Mouse (Mus musculus) embryonic facial prominence, embryonic 13.5 days (tissue): ENCODE results near the gene Letmd1. TPM values are rescaled to one million over a fixed set of nuclear protein-coding genes. Genes with fewer than 3 reads are reported as not detected.

Experiments
- ATAC-seq: fragments of 200-750 bp; cut with Nextera tagmentation; 2 replicates; pipeline ENCODE4 v1.8.0; 2017; ENCODE audit warnings: low read depth; ENCODE audit not compliant: insufficient number of reproducible peaks, insufficient read depth, low FRiP score, low TSS enrichment
- H3K27ac ChIP-seq: fragments of 300-500 bp; sonication (generic); 2 replicates; pipeline ENCODE4 v1.5.1; 2015; ENCODE audit warnings: moderate library complexity, mild to moderate bottlenecking, inconsistent platforms
- H3K27me3 ChIP-seq: fragments of 300-500 bp; sonication (generic); 2 replicates; pipeline ENCODE4 v1.6.1; 2015; ENCODE audit warnings: mild to moderate bottlenecking, inconsistent platforms
- H3K36me3 ChIP-seq: fragments of 300-500 bp; sonication (generic); 2 replicates; pipeline ENCODE4 v1.6.1; 2015; ENCODE audit warnings: mild to moderate bottlenecking, inconsistent platforms
- H3K4me1 ChIP-seq: fragments of 300-500 bp; sonication (generic); 2 replicates; pipeline ENCODE4 v1.6.1; 2015; ENCODE audit warnings: inconsistent platforms
- H3K4me2 ChIP-seq: fragments of 300-500 bp; sonication (generic); 2 replicates; pipeline ENCODE4 v1.6.1; 2015; ENCODE audit warnings: moderate library complexity, mild to moderate bottlenecking, inconsistent platforms
- H3K4me3 ChIP-seq: fragments of 300-500 bp; sonication (generic); 2 replicates; pipeline ENCODE4 v1.5.1; 2015; ENCODE audit warnings: mild to moderate bottlenecking, inconsistent platforms
- H3K9ac ChIP-seq: fragments of 300-500 bp; sonication (generic); 2 replicates; pipeline ENCODE4 v1.6.1; 2015; ENCODE audit warnings: mild to moderate bottlenecking, inconsistent platforms
- H3K9me3 ChIP-seq: fragments of 300-500 bp; sonication (generic); 2 replicates; pipeline ENCODE4 v1.6.1; 2016; ENCODE audit warnings: inconsistent platforms
- WGBS: fragments of 180-500 bp; shearing (Covaris S2); methylation state at CpG from one replicate; pipeline ENCODE4 v1.1.7; 2015; ENCODE audit warnings: mixed read lengths; 5-methylcytosine and 5-hydroxymethylcytosine counted together
- polyA plus RNA-seq: library from polyadenylated mRNA; unstranded; fragments of >200 nt; fragmentation: Nextera tagmentation; extraction: Ambion mirVana; gene quantifications from 2 replicates; pipeline ENCODE4 v1.2.1, GENCODE M21; 2015

Letmd1 gene
- polyA plus RNA-seq, 1 experiment from 2014 or later: 31.4 TPM

DNA sequence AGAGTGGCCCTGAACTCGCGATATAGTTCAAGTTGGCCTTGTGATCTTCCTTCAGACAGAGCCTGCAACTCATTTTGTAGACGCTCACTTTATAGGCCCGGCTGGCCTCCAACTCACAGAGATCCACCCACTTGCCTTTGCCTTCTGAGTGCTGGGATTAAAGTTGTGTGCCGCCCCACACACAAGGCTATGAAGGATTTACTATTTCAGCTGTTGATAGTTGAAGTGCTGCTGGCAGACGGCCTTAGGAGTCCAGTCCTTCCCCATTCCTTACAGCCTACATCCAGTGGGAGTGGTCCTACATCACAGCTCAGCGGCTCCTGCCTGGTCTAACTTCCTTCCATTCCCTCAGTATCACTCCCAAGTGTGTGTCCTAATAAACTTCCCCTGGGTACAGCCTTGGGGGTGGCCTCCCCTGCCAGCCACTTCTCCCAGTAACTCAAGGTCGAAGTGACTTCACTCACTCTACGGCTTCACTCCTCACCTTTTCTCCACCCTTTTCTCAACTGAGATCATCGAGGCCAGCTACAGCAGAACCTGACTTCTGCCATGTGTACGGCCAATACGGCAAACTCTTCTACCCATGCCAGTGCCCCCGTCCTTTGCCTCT, 40.4 kb upstream of the Letmd1 start:
- 76% methylated on average over 13 of the region's 13 CpGs for WGBS
- Histone ChIP-seq H3K27me3 (peaks cover 16% of the 10 kb centered on the region), H3K36me3 (no peaks in the 10 kb centered on the region), H3K4me1 (peaks cover 16% of the 10 kb centered on the region), H3K4me3 (no peak overlapping the region), H3K9me3 (no peaks in the 10 kb centered on the region), H3K9ac (no peak overlapping the region), H3K4me2 (no peak overlapping the region), H3K27ac (no peak overlapping the region)
- ATAC-seq: no peak

DNA sequence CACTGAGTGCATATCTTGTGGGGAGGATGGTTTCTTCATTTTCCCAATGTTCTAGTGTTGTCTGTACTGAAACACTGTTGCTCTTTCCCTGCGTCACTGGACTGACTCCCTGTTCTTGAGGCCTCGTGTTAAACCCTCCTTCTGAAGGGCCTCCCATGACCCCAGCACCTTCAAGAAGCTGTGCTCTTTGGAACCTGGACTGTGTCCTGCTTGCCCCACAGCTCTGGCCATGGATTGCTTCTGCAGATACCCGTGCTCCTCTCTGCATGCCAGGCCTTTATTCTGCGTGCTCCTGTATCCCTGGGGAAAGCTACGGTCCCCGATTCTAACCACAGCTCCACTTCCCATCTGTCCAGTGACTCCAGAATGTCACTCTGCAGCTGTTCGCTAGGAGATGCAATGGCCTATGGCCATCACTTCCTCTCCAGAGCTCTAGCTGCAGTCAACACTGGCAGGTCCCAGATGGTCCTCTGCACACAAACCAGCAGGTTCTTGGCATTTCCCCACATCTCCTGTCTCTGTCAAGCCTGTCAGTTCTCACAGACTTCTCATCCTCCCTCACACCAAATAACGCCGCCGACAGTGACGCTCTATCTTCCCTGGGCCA, 38.8 kb upstream of the Letmd1 start:
- Histone ChIP-seq H3K36me3 (no peaks in the 10 kb centered on the region), H3K4me2 (no peak overlapping the region), H3K27me3 (peaks cover 5% of the 10 kb centered on the region), H3K9ac (no peak overlapping the region), H3K27ac (no peak overlapping the region), H3K4me3 (no peak overlapping the region), H3K9me3 (no peaks in the 10 kb centered on the region), H3K4me1 (no peaks in the 10 kb centered on the region)
- WGBS: 82% methylated on average over 11 of the region's 11 CpGs
- ATAC-seq: no peak

DNA sequence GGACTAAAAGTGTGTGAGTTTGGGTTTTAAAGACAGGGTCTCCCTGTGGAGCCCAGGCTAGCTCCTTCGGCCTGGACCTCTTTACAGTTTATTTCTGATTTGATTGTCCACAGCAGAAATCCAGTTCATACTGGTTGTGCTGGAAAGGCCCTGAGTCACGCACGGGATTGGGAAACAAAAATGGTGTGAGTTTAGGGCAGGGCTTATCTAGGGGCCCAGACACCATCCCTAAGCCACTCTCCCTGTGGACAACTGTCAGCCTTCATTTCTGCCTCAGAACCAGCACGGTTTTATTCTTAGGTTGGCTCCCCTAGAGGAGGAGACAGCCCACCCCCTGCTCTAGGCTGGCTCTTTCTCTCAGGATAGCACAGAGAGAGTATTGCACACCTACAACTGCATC, 35.6 kb upstream of the Letmd1 start:
- H3K36me3 ChIP-seq: no peaks in the 10 kb centered on the region
- no peaks in the 10 kb centered on the region for H3K4me1 ChIP-seq
- H3K27ac ChIP-seq: no peak overlapping the region
- 61% methylated on average over 4 of the region's 4 CpGs for WGBS
- H3K4me2 ChIP-seq: no peak overlapping the region
- no peaks in the 10 kb centered on the region for H3K27me3 ChIP-seq
- no peak overlapping the region for H3K9ac ChIP-seq
- H3K4me3 ChIP-seq: no peak overlapping the region
- ATAC-seq: no peak
- H3K9me3 ChIP-seq: no peaks in the 10 kb centered on the region

DNA sequence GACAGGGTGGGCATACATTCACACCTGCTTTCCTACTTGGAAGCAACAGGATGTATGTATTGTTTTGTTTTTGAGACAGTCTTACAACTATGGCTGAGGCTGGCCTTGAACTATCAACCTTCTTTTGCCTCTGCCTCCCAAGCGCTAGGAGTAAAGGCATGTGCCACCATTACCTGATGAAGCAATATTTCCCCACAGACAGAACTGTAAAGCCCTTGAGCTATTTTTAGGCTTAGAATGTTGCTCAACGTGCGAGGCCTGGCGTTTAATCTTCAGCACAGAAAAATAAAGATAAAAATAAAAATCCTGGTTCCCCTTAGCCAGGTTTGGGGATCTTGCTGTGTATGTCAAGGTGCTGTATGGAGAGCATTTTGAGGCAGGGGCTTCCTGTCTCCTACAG, 32.7 kb upstream of the Letmd1 start:
- Histone ChIP-seq H3K9me3 (no peaks in the 10 kb centered on the region), H3K27ac (no peak overlapping the region), H3K4me3 (no peak overlapping the region), H3K9ac (no peak overlapping the region), H3K4me1 (no peaks in the 10 kb centered on the region), H3K4me2 (no peak overlapping the region), H3K27me3 (no peaks in the 10 kb centered on the region), H3K36me3 (no peaks in the 10 kb centered on the region)
- 82% methylated on average over 4 of the region's 4 CpGs for WGBS
- no peak for ATAC-seq

DNA sequence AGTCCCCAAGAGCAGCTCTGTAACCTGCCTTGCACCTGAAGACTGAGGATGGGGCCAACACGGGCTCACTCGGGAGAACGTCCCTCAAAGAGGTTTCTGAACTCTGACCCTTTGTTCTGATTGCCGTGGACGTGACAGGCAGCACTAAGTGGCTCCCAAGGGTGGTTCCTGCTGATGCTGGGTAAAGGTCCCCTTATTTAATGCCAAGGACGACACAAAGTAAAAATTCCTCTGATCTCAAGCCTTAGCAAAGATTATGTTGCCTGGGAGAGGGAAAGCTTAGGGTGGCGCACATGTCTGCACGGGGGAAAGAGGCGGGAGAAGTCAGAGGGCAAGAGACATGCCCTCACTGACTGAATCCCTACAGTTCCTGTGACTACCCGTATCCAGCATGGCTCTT, 32.3 kb upstream of the Letmd1 start:
- Histone ChIP-seq H3K4me1 (no peaks in the 10 kb centered on the region), H3K4me3 (no peak overlapping the region), H3K36me3 (no peaks in the 10 kb centered on the region), H3K9me3 (no peaks in the 10 kb centered on the region), H3K4me2 (no peak overlapping the region), H3K27me3 (no peaks in the 10 kb centered on the region), H3K27ac (no peak overlapping the region), H3K9ac (no peak overlapping the region)
- no peak for ATAC-seq
- WGBS: 67% methylated on average over 10 of the region's 10 CpGs

DNA sequence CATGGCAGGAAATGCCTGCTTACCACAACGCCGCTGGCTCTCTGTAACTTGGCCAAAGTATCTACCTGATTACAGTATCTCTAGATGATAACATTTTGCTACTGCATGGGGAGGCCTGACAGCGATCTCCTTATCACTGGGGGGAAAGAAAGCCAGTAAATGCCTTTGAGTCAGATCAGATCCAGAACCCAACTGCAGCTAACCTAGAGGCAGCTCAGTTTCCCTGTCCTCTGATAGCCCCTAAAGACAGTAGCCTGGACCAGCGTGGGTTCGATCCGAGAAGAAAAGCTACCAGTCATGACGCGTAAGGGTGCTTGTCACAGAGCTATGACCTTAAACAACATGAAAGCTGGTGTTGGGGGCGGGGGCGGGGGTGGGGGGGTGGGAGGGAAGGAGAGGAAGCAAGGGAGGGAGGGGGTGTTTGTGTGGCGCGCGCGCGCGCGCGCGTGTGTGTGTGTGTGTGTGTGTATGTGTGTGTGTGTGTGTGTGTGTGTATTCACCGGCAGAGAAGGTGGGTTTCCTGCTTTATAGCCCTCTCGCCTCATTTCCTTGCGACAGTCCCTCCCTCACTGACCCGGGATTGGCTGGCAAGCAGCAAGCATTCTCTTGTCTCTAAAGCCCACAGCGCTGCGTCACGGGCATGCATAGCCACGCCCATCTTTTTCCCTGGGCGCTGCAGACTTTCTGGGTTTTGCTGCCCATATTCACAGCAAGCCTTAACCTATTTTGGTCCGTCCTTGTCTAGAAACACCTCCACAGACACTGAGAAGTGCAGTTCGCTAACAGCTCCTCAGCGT, 25.5 kb upstream of the Letmd1 start:
- Histone ChIP-seq H3K9ac (peak overlapping the region; percentile 72), H3K27ac (peak overlapping the region; percentile 94), H3K4me2 (peak overlapping the region; percentile 78), H3K4me3 (peak overlapping the region; percentile 45), H3K9me3 (no peaks in the 10 kb centered on the region), H3K4me1 (peaks cover 11% of the 10 kb centered on the region; the same call in 1 of the 2 replicates), H3K36me3 (no peaks in the 10 kb centered on the region), H3K27me3 (no peaks in the 10 kb centered on the region)
- WGBS: 4% methylated on average over 26 of the region's 31 CpGs
- ATAC-seq: peak; percentile 92

DNA sequence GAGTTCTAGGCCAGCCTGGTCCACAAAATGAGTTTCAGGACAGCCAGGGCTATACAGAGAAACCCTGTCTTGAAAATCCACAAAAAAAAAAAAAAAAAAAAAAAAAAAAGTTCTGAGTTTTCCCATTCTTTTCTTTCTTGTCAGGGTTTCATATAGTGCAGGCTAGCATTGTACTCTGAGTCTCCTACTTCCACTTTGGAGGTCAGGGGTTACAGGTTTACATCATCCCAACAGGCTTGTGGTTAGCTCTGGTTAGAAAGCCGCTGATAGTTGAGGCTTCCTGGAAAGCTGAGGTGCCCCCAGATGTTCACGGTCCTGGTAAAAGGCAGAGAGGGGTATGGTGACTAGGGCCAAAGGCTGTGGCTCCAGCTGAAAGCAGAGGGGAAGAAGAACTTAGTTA, 21.9 kb upstream of the Letmd1 start:
- H3K4me1 ChIP-seq: peaks cover 21% of the 10 kb centered on the region
- WGBS: 78% methylated on average over 2 of the region's 2 CpGs
- no peaks in the 10 kb centered on the region for H3K27me3 ChIP-seq
- no peak overlapping the region for H3K4me2 ChIP-seq
- H3K9ac ChIP-seq: no peak overlapping the region
- H3K4me3 ChIP-seq: no peak overlapping the region
- H3K36me3 ChIP-seq: no peaks in the 10 kb centered on the region
- no peaks in the 10 kb centered on the region for H3K9me3 ChIP-seq
- no peak overlapping the region for H3K27ac ChIP-seq
- no peak for ATAC-seq

DNA sequence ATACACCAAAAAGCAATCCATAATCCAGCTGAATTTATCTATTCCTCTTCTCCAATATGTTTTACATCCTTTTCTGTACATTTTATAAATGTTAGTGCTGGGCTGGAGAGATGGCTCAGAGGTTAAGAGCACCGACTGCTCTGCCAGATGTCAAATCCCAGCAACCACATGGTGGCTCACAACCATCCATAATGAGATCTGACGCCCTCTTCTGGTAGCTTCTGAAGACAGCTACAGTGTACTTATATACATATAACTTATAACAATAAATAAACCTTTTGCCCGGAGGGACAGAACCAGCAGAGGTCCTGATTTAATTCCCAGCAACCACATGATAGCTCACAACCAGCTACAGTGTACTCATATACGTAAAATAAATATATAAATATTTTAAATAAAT, 20.3 kb upstream of the Letmd1 start:
- 76% methylated on average over 4 of the region's 4 CpGs for WGBS
- Histone ChIP-seq H3K9ac (no peak overlapping the region), H3K27ac (no peak overlapping the region), H3K4me3 (no peak overlapping the region), H3K9me3 (no peaks in the 10 kb centered on the region), H3K36me3 (no peaks in the 10 kb centered on the region), H3K27me3 (no peaks in the 10 kb centered on the region), H3K4me1 (peaks cover 17% of the 10 kb centered on the region), H3K4me2 (no peak overlapping the region)
- no peak for ATAC-seq

DNA sequence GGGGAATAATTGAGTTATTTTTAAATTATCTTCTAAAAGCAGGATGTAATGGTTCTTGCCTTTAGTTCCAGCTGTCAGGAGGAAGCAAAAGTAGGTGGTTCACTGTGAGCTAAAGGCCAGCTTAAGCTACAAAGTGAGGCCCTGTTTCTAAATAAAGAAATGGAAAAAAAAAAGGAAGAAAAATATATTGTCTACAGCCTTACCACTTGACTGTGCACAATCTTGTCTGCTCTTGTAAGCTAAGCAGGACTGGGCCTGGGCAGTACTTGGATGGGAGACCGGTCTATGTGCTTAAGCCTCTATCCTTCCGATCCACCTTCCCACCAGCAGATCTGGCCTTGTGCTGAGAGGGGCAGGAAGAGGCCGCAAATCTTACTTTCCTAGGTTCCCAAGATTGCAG, 19.3 kb upstream of the Letmd1 start:
- Histone ChIP-seq H3K4me2 (no peak overlapping the region), H3K4me1 (peaks cover 10% of the 10 kb centered on the region), H3K9me3 (no peaks in the 10 kb centered on the region), H3K27me3 (no peaks in the 10 kb centered on the region), H3K36me3 (no peaks in the 10 kb centered on the region), H3K27ac (no peak overlapping the region), H3K4me3 (no peak overlapping the region), H3K9ac (no peak overlapping the region)
- ATAC-seq: no peak
- WGBS: 91% methylated on average over 3 of the region's 3 CpGs

DNA sequence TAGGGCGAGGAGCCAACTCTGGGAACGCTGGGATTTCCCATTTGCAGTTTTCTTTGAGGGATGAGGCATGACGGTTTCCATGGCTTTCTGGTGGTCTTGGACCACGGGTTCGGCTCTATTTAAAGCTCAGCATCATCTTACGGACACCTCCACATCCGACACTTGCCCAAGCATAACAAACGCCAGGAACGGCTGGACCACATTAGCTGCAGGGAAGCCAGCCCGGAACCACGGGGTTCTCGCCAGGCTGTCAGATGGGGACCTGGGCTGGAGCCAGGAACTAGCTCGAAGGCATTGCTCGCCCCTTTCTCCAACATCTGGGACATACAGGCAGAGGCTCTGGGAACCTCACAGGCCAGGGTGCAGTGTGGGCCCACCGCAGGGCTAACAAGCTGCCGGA, 17.6 kb upstream of the Letmd1 start:
- ATAC-seq: no peak
- Histone ChIP-seq H3K4me1 (peaks cover 10% of the 10 kb centered on the region), H3K9ac (no peak overlapping the region), H3K36me3 (no peaks in the 10 kb centered on the region), H3K27ac (peak overlapping the region; percentile 30), H3K4me2 (peak overlapping the region; percentile 20; the same call in 1 of the 2 replicates), H3K4me3 (no peak overlapping the region), H3K9me3 (no peaks in the 10 kb centered on the region), H3K27me3 (no peaks in the 10 kb centered on the region)
- WGBS: 32% methylated on average over 16 of the region's 16 CpGs

DNA sequence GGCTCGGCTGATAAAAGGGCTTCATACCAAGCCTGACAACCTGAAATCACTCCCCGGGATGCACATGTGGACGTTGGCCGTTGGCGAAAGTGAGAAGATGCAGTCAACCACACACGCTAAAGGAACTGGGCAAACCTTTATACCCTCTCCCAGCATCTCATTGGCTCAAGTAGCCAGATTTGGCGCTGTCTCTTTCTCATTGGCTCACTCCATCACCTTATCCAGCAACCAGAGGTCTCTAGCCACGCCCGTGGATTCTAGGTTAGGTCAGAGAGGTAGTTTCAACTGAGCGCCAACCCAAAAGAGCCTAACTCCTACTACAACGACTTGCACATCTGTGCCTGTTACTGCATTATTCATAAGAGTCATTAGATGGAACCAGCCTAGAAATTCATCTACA, 16.3 kb upstream of the Letmd1 start:
- no peaks in the 10 kb centered on the region for H3K36me3 ChIP-seq
- peaks cover 13% of the 10 kb centered on the region for H3K4me1 ChIP-seq
- H3K27ac ChIP-seq: no peak overlapping the region
- H3K9ac ChIP-seq: no peak overlapping the region
- ATAC-seq: no peak
- no peak overlapping the region for H3K4me3 ChIP-seq
- 80% methylated on average over 11 of the region's 11 CpGs for WGBS
- no peak overlapping the region for H3K4me2 ChIP-seq
- H3K9me3 ChIP-seq: no peaks in the 10 kb centered on the region
- H3K27me3 ChIP-seq: no peaks in the 10 kb centered on the region
